Mouse (Mus musculus): Measurements from ENCODE around the gene Snn.

DNA sequence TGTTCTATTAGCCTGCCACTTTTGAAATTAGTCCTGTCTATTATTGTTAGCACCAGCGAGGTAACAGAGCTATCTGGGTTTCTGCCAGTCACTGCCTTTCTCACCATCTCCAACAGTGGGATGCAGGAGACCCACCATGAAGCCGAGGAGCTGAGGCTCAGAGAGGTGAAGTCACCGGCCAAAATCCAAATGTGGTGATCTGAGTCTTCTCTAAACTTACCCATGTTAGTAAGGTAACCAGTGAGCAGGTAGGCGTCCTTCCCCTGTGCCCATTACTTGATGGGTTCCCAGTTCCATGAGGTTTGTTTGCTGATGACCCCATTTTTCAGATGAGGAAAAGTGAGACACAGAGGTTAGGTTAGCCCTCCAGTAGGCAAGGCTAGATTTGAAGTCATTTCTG lies 3.6 kb downstream of the Snn start:
- no peak for TF ChIP-seq CTCF (IDR thresholded peaks at IDR 0.05; ENCODE audit: insufficient read depth, low read length)
- no peak for TF ChIP-seq POLR2A (IDR thresholded peaks at IDR 0.05; ENCODE audit: borderline replicate concordance, extremely low read depth, low read depth, low read length)

Data from lung, adult 2 months (tissue).